Mouse (Mus musculus) lung, postnatal 0 days (tissue): ENCODE measurements around the gene Dusp1. TPM values are rescaled to one million over a fixed set of nuclear protein-coding genes. Genes with fewer than 3 reads are reported as not detected.

Experiments
- ATAC-seq: fragments of 200-750 bp; cut with Nextera tagmentation; 2 replicates; pipeline ENCODE4 v1.8.0; 2017; ENCODE audit warnings: moderate library complexity
- DNase-seq: peaks from one replicate; pipeline ENCODE4 v3.0.0-alpha.2; 2016; ENCODE audit warnings: low spot score
- H3K27ac ChIP-seq: fragments of 300-500 bp; sonication (generic); 2 replicates; pipeline ENCODE4 v1.5.1; 2014; ENCODE audit warnings: antibody characterized with exemption, mild to moderate bottlenecking, low read length, mixed read lengths
- H3K27me3 ChIP-seq: fragments of 300-500 bp; sonication (generic); replicated peaks from 2 replicates; pipeline ENCODE4 v1.6.1; 2014; ENCODE audit warnings: low read length, mixed read lengths; ENCODE audit not compliant: insufficient read depth
- H3K36me3 ChIP-seq: fragments of 300-500 bp; sonication (generic); 2 replicates; pipeline ENCODE4 v1.6.1; 2014; ENCODE audit warnings: low read length, mixed read lengths; ENCODE audit not compliant: insufficient read depth
- H3K4me1 ChIP-seq: fragments of 300-500 bp; sonication (generic); 2 replicates; pipeline ENCODE4 v1.6.1; 2014; ENCODE audit warnings: antibody characterized with exemption, low read depth, low read length, mixed read lengths; ENCODE audit not compliant: insufficient read depth
- H3K4me2 ChIP-seq: fragments of 300-500 bp; sonication (generic); replicated peaks from 2 replicates; pipeline ENCODE4 v1.6.1; 2014; ENCODE audit warnings: low read depth, mild to moderate bottlenecking, low read length, moderate library complexity, mixed read lengths
- H3K4me3 ChIP-seq: fragments of 300-500 bp; sonication (generic); 2 replicates; pipeline ENCODE4 v1.5.1; 2014; ENCODE audit warnings: low read depth, low read length
- H3K9ac ChIP-seq: fragments of 300-500 bp; sonication (generic); replicated peaks from 2 replicates; pipeline ENCODE4 v1.6.1; 2014; ENCODE audit warnings: low read depth, mild to moderate bottlenecking
- H3K9me3 ChIP-seq: fragments of 300-500 bp; sonication (generic); 2 replicates; pipeline ENCODE4 v1.6.1; 2016; ENCODE audit warnings: low read length, mixed read lengths
- CTCF ChIP-seq: IDR thresholded peaks from 2 replicates; pipeline ENCODE4 v1.5.1; 2016; ENCODE audit warnings: antibody characterized with exemption, mild to moderate bottlenecking
- EP300 ChIP-seq: IDR thresholded peaks from 2 replicates; pipeline ENCODE4 v1.6.1; 2016; ENCODE audit warnings: antibody characterized with exemption, mild to moderate bottlenecking, control low read depth
- WGBS: fragments of 180-500 bp; shearing (Covaris S2); extraction: QIAGEN DNeasy Blood & Tissue Kit; methylation state at CpG from one replicate; pipeline ENCODE4 v1.1.7; 2014; 5-methylcytosine and 5-hydroxymethylcytosine counted together
- polyA plus RNA-seq: library from polyadenylated mRNA; unstranded; fragments of >200 nt; fragmentation: Nextera tagmentation; extraction: Ambion mirVana; gene quantifications from 2 replicates; pipeline ENCODE4 v1.2.1, GENCODE M21; 2015

The Dusp1 gene
- polyA plus RNA-seq, 1 experiment from 2014 or later: 79.3 TPM

DNA sequence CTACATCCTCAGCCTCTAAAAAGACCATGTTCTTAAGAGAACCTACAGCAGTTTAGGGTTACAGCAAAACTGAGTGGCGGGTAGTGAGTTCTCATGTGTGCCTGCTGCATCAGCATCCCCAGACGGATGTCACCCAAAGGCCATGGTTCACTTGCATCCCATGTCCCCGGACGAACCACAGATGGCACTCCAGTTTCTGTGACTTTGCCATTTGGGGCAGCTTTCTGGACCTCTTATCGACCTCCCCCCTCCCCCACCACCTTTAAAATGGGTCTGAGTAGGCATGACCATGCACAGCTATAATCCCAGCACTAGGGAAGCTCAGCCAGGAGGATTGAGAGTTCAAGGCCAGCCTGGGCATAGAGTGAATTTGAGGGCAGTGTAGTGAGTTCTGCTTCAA, 31.3 kb upstream of the Dusp1 start:
- Histone ChIP-seq H3K9ac (no peak overlapping the region), H3K9me3 (no peaks in the 10 kb centered on the region), H3K4me1 (peaks cover 39% of the 10 kb centered on the region), H3K36me3 (no peaks in the 10 kb centered on the region), H3K27me3 (no peaks in the 10 kb centered on the region), H3K4me3 (no peak overlapping the region), H3K4me2 (no peak overlapping the region), H3K27ac (peak overlapping the region; percentile 78)
- 84% methylated on average over 5 of the region's 5 CpGs for WGBS
- no peak for ATAC-seq
- no peak for TF ChIP-seq EP300
- TF ChIP-seq CTCF: no peak
- DNase-seq: no peak

DNA sequence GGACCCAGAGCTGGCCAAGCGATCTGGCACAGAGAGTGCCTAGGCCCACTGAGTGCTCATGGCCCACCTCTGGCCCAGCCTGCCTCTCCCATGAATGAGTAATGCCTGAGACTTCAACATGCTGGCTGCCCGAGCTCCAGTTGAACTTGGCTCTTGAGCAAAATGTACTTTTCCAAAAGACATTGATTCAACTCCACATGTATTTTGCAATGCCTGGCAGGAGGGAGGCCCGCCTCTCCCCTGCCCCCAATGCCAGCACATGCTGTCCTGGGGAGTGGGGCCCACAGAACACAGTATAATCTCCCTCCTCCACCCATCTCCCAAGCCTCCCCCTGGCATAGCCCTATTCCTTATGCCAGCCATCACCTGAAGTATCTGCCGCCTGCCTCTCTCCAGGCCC, 30.6 kb upstream of the Dusp1 start:
- WGBS: 58% methylated on average over 4 of the region's 4 CpGs

DNA sequence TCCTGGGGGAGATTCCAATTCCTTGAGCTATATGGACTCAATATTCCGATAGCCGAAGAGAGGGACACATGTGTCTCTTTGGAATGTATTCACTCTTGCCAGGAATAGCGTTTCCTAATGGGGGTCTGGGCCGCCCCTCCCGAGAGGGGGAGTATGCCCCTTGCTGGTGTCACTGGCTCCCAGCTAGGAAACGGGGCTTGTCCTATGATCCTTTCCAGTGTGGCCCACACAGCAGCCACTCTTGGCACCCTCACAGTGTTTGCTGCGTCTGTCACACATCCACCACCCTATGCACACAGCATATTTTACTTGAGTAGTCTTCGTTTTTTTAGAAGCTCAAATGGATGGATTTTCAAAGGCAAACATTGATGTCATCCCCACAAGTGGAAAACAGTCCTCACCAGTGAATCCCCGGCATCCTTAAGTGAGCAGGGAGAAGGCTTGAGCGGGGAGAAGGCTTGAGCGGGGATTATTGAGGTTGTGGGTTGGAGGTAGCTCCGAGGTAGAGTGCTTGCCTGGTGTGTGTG, 26.1 kb upstream of the Dusp1 start:
- no peak for DNase-seq
- Histone ChIP-seq H3K4me2 (no peak overlapping the region), H3K9ac (no peak overlapping the region), H3K27ac (no peak overlapping the region), H3K27me3 (no peaks in the 10 kb centered on the region), H3K36me3 (no peaks in the 10 kb centered on the region), H3K4me3 (no peak overlapping the region), H3K9me3 (no peaks in the 10 kb centered on the region), H3K4me1 (peaks cover 36% of the 10 kb centered on the region)
- ATAC-seq: no peak
- 73% methylated on average over 12 of the region's 12 CpGs for WGBS
- TF ChIP-seq CTCF (no peak), EP300 (no peak)

More for the DNA sequence above, 30.6 kb upstream of the Dusp1 start:
- Histone ChIP-seq H3K36me3 (no peaks in the 10 kb centered on the region), H3K9ac (no peak overlapping the region), H3K27ac (peak overlapping the region; percentile 78), H3K4me1 (peaks cover 39% of the 10 kb centered on the region), H3K27me3 (no peaks in the 10 kb centered on the region), H3K9me3 (no peaks in the 10 kb centered on the region), H3K4me2 (no peak overlapping the region), H3K4me3 (no peak overlapping the region)
- DNase-seq: peak; percentile 92
- peak; percentile 69 for ATAC-seq
- TF ChIP-seq EP300: peak; percentile 96
- no peak for TF ChIP-seq CTCF

DNA sequence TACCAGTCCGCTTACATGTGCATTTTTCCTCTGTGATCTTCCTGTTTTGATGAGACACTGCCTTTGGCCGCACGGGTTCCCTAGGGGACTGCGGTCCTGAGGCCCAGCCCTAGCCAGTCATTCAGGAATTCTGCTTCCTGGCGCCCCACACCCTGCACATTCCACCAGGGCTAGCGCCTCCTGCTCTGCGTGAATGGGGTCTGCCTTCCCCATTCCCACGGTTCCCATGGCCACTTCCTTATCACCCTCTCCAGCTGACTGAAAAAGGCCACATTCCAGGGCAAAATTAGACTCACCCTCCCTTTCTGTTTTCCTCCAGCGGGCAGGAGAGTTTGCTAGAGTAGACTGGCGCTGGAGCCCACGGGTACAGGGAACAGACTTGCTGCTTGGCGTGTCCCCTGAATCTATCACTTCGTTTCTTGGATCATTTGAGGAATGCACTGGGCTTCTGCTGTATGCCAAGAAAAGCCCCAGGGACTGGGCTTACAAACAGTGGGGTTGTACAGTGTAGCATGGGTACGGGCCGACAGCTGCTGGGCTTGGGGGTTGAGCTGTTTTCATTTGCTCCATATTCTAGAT, 22.7 kb upstream of the Dusp1 start:
- peak overlapping the region; percentile 96 for H3K27ac ChIP-seq
- H3K4me1 ChIP-seq: peaks cover 30% of the 10 kb centered on the region
- no peaks in the 10 kb centered on the region for H3K9me3 ChIP-seq
- DNase-seq (peak; percentile 95), ATAC-seq (peak; percentile 95)
- no peak overlapping the region for H3K4me3 ChIP-seq
- TF ChIP-seq CTCF (peak; percentile 48), EP300 (peak; percentile 94)
- peak overlapping the region; percentile 12; the same call in 1 of the 2 replicates for H3K9ac ChIP-seq
- H3K36me3 ChIP-seq: no peaks in the 10 kb centered on the region
- 7% methylated on average over 15 of the region's 15 CpGs for WGBS
- H3K4me2 ChIP-seq: peak overlapping the region; percentile 25
- no peaks in the 10 kb centered on the region for H3K27me3 ChIP-seq

DNA sequence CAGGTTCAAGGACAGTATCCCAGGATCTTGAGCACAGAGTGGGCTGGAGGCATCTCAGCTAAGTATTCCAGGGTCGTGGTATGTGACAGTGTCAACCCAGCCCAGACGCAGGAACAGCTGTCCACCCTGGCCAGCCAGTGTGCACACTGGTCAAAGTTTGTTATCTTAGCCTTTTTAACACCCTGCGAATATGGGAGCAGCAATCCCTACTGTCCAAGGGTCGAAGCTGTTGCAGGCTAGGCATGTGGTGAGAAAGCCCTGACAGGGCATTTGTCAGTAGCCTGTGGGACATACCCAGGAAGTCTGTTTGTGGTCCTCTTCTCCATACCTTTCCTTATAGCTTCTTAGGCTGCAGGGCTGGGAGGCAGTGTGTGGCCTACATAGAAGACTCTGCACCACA, 22.1 kb upstream of the Dusp1 start:
- H3K9me3 ChIP-seq: no peaks in the 10 kb centered on the region
- TF ChIP-seq EP300 (no peak), CTCF (no peak)
- peaks cover 30% of the 10 kb centered on the region for H3K4me1 ChIP-seq
- H3K27me3 ChIP-seq: no peaks in the 10 kb centered on the region
- no peak overlapping the region for H3K9ac ChIP-seq
- DNase-seq (no peak), ATAC-seq (no peak; the same call in 1 of the 2 replicates)
- 22% methylated on average over 4 of the region's 4 CpGs for WGBS
- no peaks in the 10 kb centered on the region for H3K36me3 ChIP-seq
- H3K4me3 ChIP-seq: no peak overlapping the region
- H3K4me2 ChIP-seq: peak overlapping the region; percentile 25; the same call in 1 of the 2 replicates
- peak overlapping the region; percentile 96 for H3K27ac ChIP-seq

DNA sequence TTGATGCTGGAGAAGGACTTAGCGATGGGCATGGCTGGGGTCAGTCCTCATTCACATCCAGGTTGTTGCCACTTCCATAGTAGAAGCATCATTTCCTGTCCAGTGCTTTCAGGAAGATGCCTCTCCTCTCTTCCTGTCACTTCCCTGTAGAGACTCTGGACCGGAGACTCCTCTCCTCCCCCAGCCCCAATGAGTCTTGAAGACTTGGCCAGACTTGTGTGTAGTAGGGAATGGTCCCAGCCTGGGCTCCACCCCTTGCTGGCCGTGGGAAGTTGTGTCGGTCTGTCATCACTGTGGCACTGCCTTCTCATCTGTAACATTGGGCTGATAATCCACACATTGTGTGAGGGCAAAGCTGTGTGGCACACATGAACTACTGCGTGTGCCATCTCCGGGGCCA, 21.7 kb upstream of the Dusp1 start:
- no peak overlapping the region for H3K9ac ChIP-seq
- 61% methylated on average over 6 of the region's 6 CpGs for WGBS
- H3K4me3 ChIP-seq: no peak overlapping the region
- 0 out of 2 replicates have a peak, but pooled peaks have one; percentile 7 for ATAC-seq
- no peak overlapping the region for H3K4me2 ChIP-seq
- peaks cover 30% of the 10 kb centered on the region for H3K4me1 ChIP-seq
- H3K36me3 ChIP-seq: no peaks in the 10 kb centered on the region
- DNase-seq: peak; percentile 62
- peak overlapping the region; percentile 96 for H3K27ac ChIP-seq
- TF ChIP-seq EP300 (no peak), CTCF (no peak)
- H3K9me3 ChIP-seq: no peaks in the 10 kb centered on the region
- H3K27me3 ChIP-seq: no peaks in the 10 kb centered on the region

DNA sequence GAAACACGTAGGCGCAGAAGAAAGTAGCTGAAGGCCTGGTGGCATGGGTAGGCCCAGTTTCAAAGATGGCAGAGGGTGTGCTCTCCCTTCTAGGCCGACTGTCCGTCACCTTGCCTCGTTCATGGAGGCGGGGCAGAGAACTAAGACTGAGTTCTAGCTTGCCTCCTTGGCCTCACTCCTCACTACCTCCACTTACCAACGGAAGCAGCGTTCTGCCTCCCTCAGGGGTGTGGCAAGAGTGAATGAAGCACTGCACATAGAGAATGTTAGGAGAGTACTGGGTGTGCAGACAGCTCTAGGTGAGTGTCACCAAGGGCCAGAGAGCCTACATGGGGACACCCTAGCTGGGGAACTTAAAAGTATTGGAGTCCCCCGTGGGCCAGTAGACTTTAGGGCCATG, 21.1 kb upstream of the Dusp1 start:
- Histone ChIP-seq H3K4me1 (peaks cover 30% of the 10 kb centered on the region), H3K27me3 (no peaks in the 10 kb centered on the region), H3K4me3 (no peak overlapping the region), H3K9me3 (no peaks in the 10 kb centered on the region), H3K27ac (peak overlapping the region; percentile 96), H3K36me3 (no peaks in the 10 kb centered on the region), H3K9ac (no peak overlapping the region), H3K4me2 (no peak overlapping the region)
- no peak for DNase-seq
- WGBS: 86% methylated on average over 9 of the region's 9 CpGs
- TF ChIP-seq EP300: no peak
- no peak for TF ChIP-seq CTCF
- ATAC-seq: no peak
